Mouse (Mus musculus) heart, adult 10 weeks (tissue): Measurements from ENCODE around the gene Psme2b. TPM values are rescaled to one million over a fixed set of nuclear protein-coding genes. Genes with fewer than 3 reads are reported as not detected.

Experiments used
- polyA plus RNA-seq: library from polyadenylated mRNA; stranded (reverse); fragments of 350-450 nt; fragmentation: Illumina TruSeq; extraction: RNeasy Lipid Tissue Mini Kit (QIAGEN cat#74804); gene quantifications from one replicate; pipeline ENCODE4 v1.2.3, GENCODE M21; 2014; ENCODE audit warnings: low read depth, low replicate concordance

Gene Psme2b
- 2.5 TPM for polyA plus RNA-seq

GRCm38 (mm10) chr11:48946090-48946489 lies at the start of gene Psme2b:
TSS of gene Psme2b (minus strand) at chr11:48946190.

GRCm38 (mm10) chr11:48994018-48994417 lies 48.0 kb upstream of the Psme2b start, which contains the start of gene Tgtp1:
TSS of gene Tgtp1 (minus strand) at chr11:48994172.

GRCm38 (mm10) chr11:48991740-48992520 lies 45.9 kb upstream of the Psme2b start, which contains the start of gene Gm12185:
TSS of gene Gm12185 (minus strand) at chr11:48992226.

GRCm38 (mm10) chr11:48979251-48979650 lies 33.3 kb upstream of the Psme2b start, which contains the start of gene 9930111J21Rik1:
TSS of gene 9930111J21Rik1 (minus strand) at chr11:48979398.

GRCm38 (mm10) chr11:48978240-48978939 lies 32.4 kb upstream of the Psme2b start, which contains the start of gene Olfr56:
TSS of gene Olfr56 (plus strand) at chr11:48978889.

GRCm38 (mm10) chr11:48902021-48902420 lies 44.0 kb downstream of the Psme2b start, which contains the start of gene Gm5431:
TSS of gene Gm5431 (minus strand) at chr11:48902214.

Other genes starting within 250 kb of the Psme2b start
- 454 TPM for gene Rack1, start 145.9 kb downstream of the Psme2b start, polyA plus RNA-seq
- 20.6 TPM for gene Trim41, start 128.8 kb downstream of the Psme2b start, polyA plus RNA-seq
- gene Trim7, start 120.0 kb downstream of the Psme2b start, polyA plus RNA-seq = 30.1 TPM
- 9.5 TPM for gene Gm12184, start 119.5 kb downstream of the Psme2b start, polyA plus RNA-seq
- 21.4 TPM for gene Irgm1, start 74.5 kb downstream of the Psme2b start, polyA plus RNA-seq
- gene Gm5431, start 44.0 kb downstream of the Psme2b start, polyA plus RNA-seq = 0.58 TPM
- gene Olfr56, start 32.7 kb upstream of the Psme2b start, polyA plus RNA-seq = not detected
- 2.9 TPM for gene 9930111J21Rik1, start 33.2 kb upstream of the Psme2b start, polyA plus RNA-seq
- gene Gm12185, start 46.0 kb upstream of the Psme2b start, polyA plus RNA-seq = 0.26 TPM
- gene Tgtp1, start 48.0 kb upstream of the Psme2b start, polyA plus RNA-seq = 7.1 TPM
- gene 9930111J21Rik2, start 105.1 kb upstream of the Psme2b start, polyA plus RNA-seq = 6.3 TPM
- 10.2 TPM for gene Tgtp2, start 118.0 kb upstream of the Psme2b start, polyA plus RNA-seq
- gene Ifi47, start 130.4 kb upstream of the Psme2b start, polyA plus RNA-seq = 3.8 TPM
- gene Olfr1396, start 168.7 kb upstream of the Psme2b start, polyA plus RNA-seq = 5.0 TPM
- not detected for gene Olfr1395, start 196.1 kb upstream of the Psme2b start, polyA plus RNA-seq
- not detected for gene Olfr1394, start 208.2 kb upstream of the Psme2b start, polyA plus RNA-seq
- 34.1 TPM for gene Btnl9, start 241.0 kb upstream of the Psme2b start, polyA plus RNA-seq